Mouse (Mus musculus) heart, postnatal 25 days (tissue): ENCODE measurements around the gene Pomt1. TPM values are rescaled to one million over a fixed set of nuclear protein-coding genes. Genes with fewer than 3 reads are reported as not detected.

ENCODE experiments used
- total RNA-seq, 2 experiments: library from RNA; stranded (reverse); gene quantifications; 2 replicates each; pipeline ENCODE4 v1.2.3; 2021

Gene Pomt1
- total RNA-seq, 2 experiments from 2014 or later = 13.5 to 14.9 TPM

Other genes starting within 250 kb of the Pomt1 start
- 10 to 100 TPM; 20.0 TPM for gene Fam78a, start 151.7 kb upstream of the Pomt1 start, total RNA-seq
- gene Plpp7, start 141.1 kb upstream of the Pomt1 start, total RNA-seq = 10 to 100 TPM; 31.8 to 33.7 TPM
- 10 to 100 TPM; 79.0 to 89.8 TPM for gene Prrc2b, start 85.5 kb upstream of the Pomt1 start, total RNA-seq
- gene Uck1, start 23.6 kb downstream of the Pomt1 start, total RNA-seq = 10 to 100 TPM; 19.6 to 21.7 TPM
- 10 to 100 TPM; 70.6 to 71.2 TPM for gene Golga2, start 50.8 kb downstream of the Pomt1 start, total RNA-seq
- 100 to 1,000 TPM; 177 to 188 TPM for gene Swi5, start 51.5 kb downstream of the Pomt1 start, total RNA-seq
- gene Ciz1, start 115.7 kb downstream of the Pomt1 start, total RNA-seq = 10 to 100 TPM; 25.6 to 32.2 TPM
- gene Dnm1, start 116.7 kb downstream of the Pomt1 start, total RNA-seq = 1 to 10 TPM; 5.0 to 5.2 TPM
- 10 to 100 TPM; 47.7 to 49.6 TPM for gene 1110008P14Rik, start 145.3 kb downstream of the Pomt1 start, total RNA-seq
- 1 to 10 TPM; 3.1 to 3.6 TPM for gene Lcn2, start 151.7 kb downstream of the Pomt1 start, total RNA-seq
- gene Ptges2, start 159.3 kb downstream of the Pomt1 start, total RNA-seq = 10 to 100 TPM; 78.1 to 81.2 TPM
- 1 to 10 TPM; 3.4 to 4.2 TPM for gene Naif1, start 213.9 kb downstream of the Pomt1 start, total RNA-seq
- gene Slc25a25, start 214.9 kb downstream of the Pomt1 start, total RNA-seq = 1 to 10 TPM; 5.6 to 7.5 TPM